Mouse (Mus musculus) brain, adult 10 weeks (tissue): ENCODE measurements around the gene Iqcf1. TPM values are rescaled to one million over a fixed set of nuclear protein-coding genes. Genes with fewer than 3 reads are reported as not detected.

ENCODE experiments used
- polyA plus RNA-seq: library from polyadenylated mRNA; stranded (reverse); fragments of 350-450 nt; fragmentation: Illumina TruSeq; extraction: RNeasy Lipid Tissue Mini Kit (QIAGEN cat#74804); gene quantifications from one replicate; pipeline ENCODE4 v1.2.3, GENCODE M21; 2015; ENCODE audit warnings: low read depth, low replicate concordance

Gene Iqcf1
- polyA plus RNA-seq = not detected

GRCm38 (mm10) chr9:106499667-106500066 is at the start of gene Iqcf1:
Gene Iqcf1, plus strand, starts transcription at chr9:106499967.

GRCm38 (mm10) chr9:106453271-106454070 is 46.3 kb upstream of the Iqcf1 start, which contains the start of gene Pcbp4:
Gene Pcbp4, plus strand, starts transcription at chr9:106453291.

GRCm38 (mm10) chr9:106465571-106466200 is 34.1 kb upstream of the Iqcf1 start, which contains the start of gene Gpr62:
Gene Gpr62, minus strand, starts transcription at chr9:106465938.

GRCm38 (mm10) chr9:106475663-106476001 is 24.1 kb upstream of the Iqcf1 start, which contains the start of gene Rrp9:
Gene Rrp9, plus strand, starts transcription at chr9:106475963.

GRCm38 (mm10) chr9:106476924-106477484 is 22.8 kb upstream of the Iqcf1 start, which contains the start of gene Parp3:
Gene Parp3, minus strand, starts transcription at chr9:106476949.

GRCm38 (mm10) chr9:106514273-106514672 is 14.5 kb downstream of the Iqcf1 start, which contains the start of gene Iqcf5:
Gene Iqcf5, plus strand, starts transcription at chr9:106514573.

Other genes starting within 250 kb of the Iqcf1 start
- 22.6 TPM for gene Poc1a, start 218.9 kb upstream of the Iqcf1 start, polyA plus RNA-seq
- gene Dusp7, start 131.3 kb upstream of the Iqcf1 start, polyA plus RNA-seq = 43.8 TPM
- 573 TPM for gene Rpl29, start 70.5 kb upstream of the Iqcf1 start, polyA plus RNA-seq
- 19.3 TPM for gene Acy1, start 61.6 kb upstream of the Iqcf1 start, polyA plus RNA-seq
- gene Abhd14b, start 52.5 kb upstream of the Iqcf1 start, polyA plus RNA-seq = 23.2 TPM
- gene Abhd14a, start 52.3 kb upstream of the Iqcf1 start, polyA plus RNA-seq = 52.0 TPM
- gene Pcbp4, start 46.7 kb upstream of the Iqcf1 start, polyA plus RNA-seq = 165 TPM
- gene Gpr62, start 34.0 kb upstream of the Iqcf1 start, polyA plus RNA-seq = 10.9 TPM
- gene Rrp9, start 24.0 kb upstream of the Iqcf1 start, polyA plus RNA-seq = 37.0 TPM
- 4.1 TPM for gene Parp3, start 23.0 kb upstream of the Iqcf1 start, polyA plus RNA-seq
- not detected for gene Iqcf5, start 14.6 kb downstream of the Iqcf1 start, polyA plus RNA-seq
- not detected for gene Iqcf3, start 61.7 kb downstream of the Iqcf1 start, polyA plus RNA-seq
- not detected for gene Iqcf4, start 71.0 kb downstream of the Iqcf1 start, polyA plus RNA-seq
- gene Iqcf6, start 126.6 kb downstream of the Iqcf1 start, polyA plus RNA-seq = not detected
- 19.8 TPM for gene Grm2, start 156.1 kb downstream of the Iqcf1 start, polyA plus RNA-seq
- 89.0 TPM for gene Tex264, start 186.0 kb downstream of the Iqcf1 start, polyA plus RNA-seq